Mouse (Mus musculus) forebrain, embryonic 14.5 days (tissue): Measurements from ENCODE around the gene Rcl1. TPM values are rescaled to one million over a fixed set of nuclear protein-coding genes. Genes with fewer than 3 reads are reported as not detected.

ENCODE experiments used
- ATAC-seq: fragments of 200-750 bp; cut with Nextera tagmentation; 2 replicates; pipeline ENCODE4 v1.8.0; 2017; ENCODE audit warnings: mild to moderate bottlenecking, moderate library complexity
- DNase-seq: peaks from one replicate; pipeline ENCODE4 v3.0.0-alpha.2; 2015; ENCODE audit warnings: low spot score
- H3K27ac ChIP-seq: fragments of 300-500 bp; sonication (generic); 2 replicates; pipeline ENCODE4 v1.5.1; 2014; ENCODE audit warnings: low read depth, mild to moderate bottlenecking, control low read depth, low read length, moderate library complexity
- H3K27me3 ChIP-seq: fragments of 300-500 bp; sonication (generic); replicated peaks from 2 replicates; pipeline ENCODE4 v1.6.1; 2014; ENCODE audit warnings: low read length, control low read depth, mixed read lengths; ENCODE audit not compliant: control insufficient read depth, insufficient read depth
- H3K36me3 ChIP-seq: fragments of 300-500 bp; sonication (generic); 2 replicates; pipeline ENCODE4 v1.6.1; 2014; ENCODE audit warnings: low read length, control low read depth; ENCODE audit not compliant: control insufficient read depth, insufficient read depth
- H3K4me1 ChIP-seq: fragments of 300-500 bp; sonication (generic); 2 replicates; pipeline ENCODE4 v1.6.1; 2014; ENCODE audit warnings: antibody characterized with exemption, low read length, control low read depth; ENCODE audit not compliant: control insufficient read depth, insufficient read depth
- H3K4me2 ChIP-seq: fragments of 300-500 bp; sonication (generic); 2 replicates; pipeline ENCODE4 v1.6.1; 2014; ENCODE audit warnings: mild to moderate bottlenecking, control low read depth, low read length
- H3K4me3 ChIP-seq: fragments of 300-500 bp; sonication (generic); 2 replicates; pipeline ENCODE4 v1.5.1; 2014; ENCODE audit warnings: low read depth, low read length, control low read depth
- H3K9ac ChIP-seq: fragments of 300-500 bp; sonication (generic); 2 replicates; pipeline ENCODE4 v1.6.1; 2014; ENCODE audit warnings: mild to moderate bottlenecking, low read length, control low read depth, moderate library complexity
- H3K9me3 ChIP-seq: fragments of 300-500 bp; sonication (generic); replicated peaks from 2 replicates; pipeline ENCODE4 v1.6.1; 2016; ENCODE audit warnings: low read length, control low read depth, mixed read lengths; ENCODE audit not compliant: control insufficient read depth
- WGBS: fragments of 180-500 bp; shearing (Covaris S2); extraction: QIAGEN DNeasy Blood & Tissue Kit; methylation state at CpG from one replicate; pipeline ENCODE4 v1.1.7; 2014; 5-methylcytosine and 5-hydroxymethylcytosine counted together
- polyA plus RNA-seq: library from polyadenylated mRNA; unstranded; fragments of >200 nt; fragmentation: Nextera tagmentation; extraction: Ambion mirVana; gene quantifications from 2 replicates; pipeline ENCODE4 v1.2.1, GENCODE M21; 2014

The Rcl1 gene
- polyA plus RNA-seq, 1 experiment from 2014 or later, result 35.1 TPM

DNA sequence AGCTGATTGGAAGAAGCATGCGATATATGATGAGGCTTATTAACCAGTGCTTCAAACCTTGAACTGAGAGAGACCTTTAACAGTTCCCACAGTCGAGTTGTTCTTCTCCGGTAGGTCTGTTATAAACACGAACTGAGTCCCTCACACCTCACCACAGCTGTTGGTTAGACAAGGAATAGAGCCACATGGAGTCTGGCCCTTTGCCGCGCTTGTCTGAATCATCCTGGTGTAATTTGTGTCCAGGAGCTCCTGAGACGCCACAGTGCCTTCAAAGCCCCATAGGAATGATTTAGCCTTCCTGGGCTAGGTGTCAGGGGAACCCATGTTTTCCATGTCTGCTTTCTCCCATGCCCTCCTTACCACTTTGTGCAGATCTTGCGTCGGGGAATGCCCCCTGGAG, 20.2 kb downstream of the Rcl1 start:
- H3K27me3 ChIP-seq, result no peaks in the 10 kb centered on the region
- WGBS, result 89% methylated on average over 9 of the region's 9 CpGs
- peaks cover 25% of the 10 kb centered on the region for H3K36me3 ChIP-seq
- H3K4me3 ChIP-seq, result no peak overlapping the region
- no peaks in the 10 kb centered on the region for H3K4me1 ChIP-seq
- no peak overlapping the region for H3K4me2 ChIP-seq
- no peak overlapping the region for H3K27ac ChIP-seq
- no peak overlapping the region for H3K9ac ChIP-seq
- no peaks in the 10 kb centered on the region for H3K9me3 ChIP-seq
- no peak for DNase-seq
- no peak for ATAC-seq

GRCm38 (mm10) chr19:29124886-29125585, 23.9 kb downstream of the Rcl1 start:
- Histone ChIP-seq H3K36me3 (peaks cover 27% of the 10 kb centered on the region), H3K9ac (no peak overlapping the region), H3K4me3 (no peak overlapping the region), H3K4me1 (no peaks in the 10 kb centered on the region), H3K27me3 (no peaks in the 10 kb centered on the region), H3K27ac (no peak overlapping the region), H3K4me2 (no peak overlapping the region), H3K9me3 (no peaks in the 10 kb centered on the region)
- no peak for DNase-seq
- no peak for ATAC-seq
- 95% methylated on average over 13 of the region's 13 CpGs for whole genome bisulfite sequencing

DNA sequence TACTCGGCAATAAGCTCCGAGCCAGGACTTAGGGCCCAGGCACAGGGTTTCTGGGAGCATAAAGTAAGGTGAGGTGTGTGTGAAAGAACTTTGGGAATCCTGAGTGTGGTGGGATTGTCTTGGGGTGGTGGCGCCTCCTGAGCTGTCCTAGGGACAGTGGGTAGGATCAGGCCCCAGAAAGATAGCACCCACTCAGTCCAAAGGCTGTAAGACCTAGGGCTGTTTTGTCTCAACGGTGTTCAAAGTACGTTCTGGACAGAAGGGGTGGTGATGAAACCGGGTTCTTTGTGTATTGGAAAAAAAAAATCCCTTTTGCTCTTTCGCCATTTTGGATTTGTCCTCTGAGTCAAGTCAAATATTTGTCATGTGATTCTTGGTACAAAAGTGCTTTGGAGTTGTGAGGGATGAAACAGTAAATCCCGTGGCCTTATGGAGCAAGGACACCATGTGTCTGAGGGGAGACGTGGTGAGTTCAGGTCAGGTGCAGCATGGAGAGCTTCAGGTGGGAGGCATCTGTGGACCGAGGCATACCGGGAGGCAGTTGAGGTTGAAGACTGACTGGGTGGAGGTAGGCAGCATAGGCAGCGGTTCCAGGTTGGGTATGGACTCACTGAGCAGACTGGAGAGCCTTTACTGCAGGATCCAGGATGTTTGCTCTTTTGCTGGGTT, 25.3 kb downstream of the Rcl1 start:
- DNase-seq (no peak), ATAC-seq (no peak)
- Histone ChIP-seq H3K4me3 (no peak overlapping the region), H3K9ac (no peak overlapping the region), H3K4me2 (no peak overlapping the region), H3K9me3 (no peaks in the 10 kb centered on the region), H3K27me3 (no peaks in the 10 kb centered on the region), H3K4me1 (no peaks in the 10 kb centered on the region), H3K36me3 (peaks cover 31% of the 10 kb centered on the region), H3K27ac (no peak overlapping the region)
- WGBS, result 95% methylated on average over 12 of the region's 12 CpGs

GRCm38 (mm10) chr19:29127331-29127730, 26.2 kb downstream of the Rcl1 start:
- ATAC-seq (no peak), DNase-seq (no peak)
- Histone ChIP-seq H3K27ac (no peak overlapping the region), H3K36me3 (peaks cover 36% of the 10 kb centered on the region), H3K4me1 (no peaks in the 10 kb centered on the region), H3K9me3 (no peaks in the 10 kb centered on the region), H3K9ac (no peak overlapping the region), H3K4me2 (no peak overlapping the region), H3K27me3 (no peaks in the 10 kb centered on the region), H3K4me3 (no peak overlapping the region)
- 78% methylated on average over 6 of the region's 6 CpGs for WGBS

DNA sequence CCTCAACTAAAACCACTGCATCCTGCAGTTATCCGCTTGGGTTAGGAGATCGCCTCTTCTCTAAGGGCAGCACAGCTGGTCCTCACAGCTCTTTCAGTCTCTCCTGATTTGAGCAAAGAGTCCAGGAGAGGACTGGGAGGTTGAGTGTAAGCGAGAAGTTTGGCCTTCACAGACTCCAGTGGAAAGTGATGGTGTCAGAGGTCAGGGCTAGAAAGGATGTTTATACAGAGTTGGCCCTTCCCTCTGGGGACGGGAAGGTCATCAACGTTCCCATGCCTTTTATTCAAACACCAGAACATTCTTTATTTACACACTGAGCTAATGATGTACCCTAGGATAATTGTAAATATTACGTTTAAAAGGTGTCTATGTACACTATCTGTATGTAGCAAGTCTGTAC, 27.0 kb downstream of the Rcl1 start:
- Histone ChIP-seq H3K4me3 (no peak overlapping the region), H3K36me3 (peaks cover 32% of the 10 kb centered on the region), H3K4me2 (no peak overlapping the region), H3K9me3 (no peaks in the 10 kb centered on the region), H3K9ac (no peak overlapping the region), H3K4me1 (no peaks in the 10 kb centered on the region), H3K27me3 (no peaks in the 10 kb centered on the region), H3K27ac (no peak overlapping the region)
- ATAC-seq (no peak), DNase-seq (no peak)
- 94% methylated on average over 6 of the region's 6 CpGs for WGBS

- Histone ChIP-seq H3K27me3 (no peaks in the 10 kb centered on the region), H3K9ac (no peak overlapping the region), H3K4me1 (no peaks in the 10 kb centered on the region), H3K27ac (no peak overlapping the region), H3K36me3 (peaks cover 30% of the 10 kb centered on the region), H3K4me2 (no peak overlapping the region), H3K9me3 (no peaks in the 10 kb centered on the region), H3K4me3 (no peak overlapping the region)
- 98% methylated on average over 5 of the region's 5 CpGs for WGBS
- ATAC-seq (no peak), DNase-seq (no peak)
Measured at GRCm38 (mm10) chr19:29129551-29129950, 28.4 kb downstream of the Rcl1 start.

- Histone ChIP-seq H3K4me3 (no peak overlapping the region), H3K27me3 (no peaks in the 10 kb centered on the region), H3K4me1 (no peaks in the 10 kb centered on the region), H3K9me3 (no peaks in the 10 kb centered on the region), H3K27ac (no peak overlapping the region), H3K36me3 (peaks cover 28% of the 10 kb centered on the region), H3K4me2 (no peak overlapping the region), H3K9ac (no peak overlapping the region)
- ATAC-seq (no peak), DNase-seq (no peak)
- 86% methylated on average over 4 of the region's 4 CpGs for WGBS
Measured at GRCm38 (mm10) chr19:29131171-29131570, 30.0 kb downstream of the Rcl1 start.

DNA sequence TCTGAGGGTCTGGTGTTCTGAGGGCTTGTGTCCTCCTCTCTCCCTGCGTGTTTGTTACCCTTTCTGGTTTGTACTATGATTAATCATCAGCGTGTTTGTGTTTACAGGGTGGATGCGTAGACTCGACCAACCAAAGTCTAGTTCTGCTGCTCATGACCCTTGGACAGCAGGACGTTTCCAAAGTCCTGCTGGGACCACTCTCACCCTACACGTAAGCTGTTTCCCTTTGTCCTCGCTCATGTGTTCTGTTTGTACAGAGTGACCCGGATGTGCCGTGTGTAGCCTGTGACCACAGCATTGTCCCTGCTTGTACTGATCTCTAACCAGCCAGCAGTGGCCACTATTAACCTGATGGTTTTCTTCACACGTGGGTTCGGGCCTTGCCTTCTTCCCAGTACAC, 33.1 kb downstream of the Rcl1 start:
- DNase-seq (no peak), ATAC-seq (no peak)
- Histone ChIP-seq H3K27ac (no peak overlapping the region), H3K27me3 (no peaks in the 10 kb centered on the region), H3K4me1 (no peaks in the 10 kb centered on the region), H3K4me2 (no peak overlapping the region), H3K9ac (no peak overlapping the region), H3K4me3 (no peak overlapping the region), H3K36me3 (peaks cover 21% of the 10 kb centered on the region), H3K9me3 (no peaks in the 10 kb centered on the region)
- 92% methylated on average over 11 of the region's 11 CpGs for WGBS

DNA sequence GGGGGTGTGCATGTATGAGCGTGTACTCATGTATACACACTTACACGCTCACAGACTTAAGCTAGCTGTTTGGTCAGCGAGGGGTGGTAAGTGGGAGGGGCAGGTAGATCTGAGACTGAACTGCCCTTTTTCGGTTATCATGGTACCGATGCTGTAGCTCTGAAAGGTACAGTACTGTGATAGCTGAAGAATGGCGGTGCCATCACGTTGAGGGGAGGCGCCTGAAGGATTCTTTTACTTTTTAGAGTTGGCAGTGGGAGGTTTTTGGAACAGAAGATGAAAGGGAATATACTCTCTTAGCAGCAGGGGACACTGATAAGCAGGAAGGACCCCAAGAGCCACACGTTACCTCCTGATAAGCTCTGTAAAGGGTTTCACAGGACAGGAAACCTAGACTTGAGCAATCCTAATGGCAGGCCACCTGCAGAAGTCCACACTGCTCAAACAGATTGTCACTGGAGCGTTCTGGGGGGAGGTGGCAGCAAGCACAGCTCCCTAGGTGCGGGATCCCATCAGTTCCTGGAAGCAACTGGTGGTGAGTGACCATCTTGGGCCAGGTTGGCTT, 34.1 kb downstream of the Rcl1 start:
- H3K27ac ChIP-seq, result no peak overlapping the region
- no peak overlapping the region for H3K4me2 ChIP-seq
- H3K36me3 ChIP-seq, result peaks cover 21% of the 10 kb centered on the region
- DNase-seq (no peak), ATAC-seq (no peak)
- WGBS, result 90% methylated on average over 11 of the region's 11 CpGs
- no peaks in the 10 kb centered on the region for H3K4me1 ChIP-seq
- H3K9me3 ChIP-seq, result no peaks in the 10 kb centered on the region
- H3K4me3 ChIP-seq, result no peak overlapping the region
- H3K27me3 ChIP-seq, result no peaks in the 10 kb centered on the region
- no peak overlapping the region for H3K9ac ChIP-seq
